Mouse (Mus musculus): ENCODE results near the gene Prss36.

The Prss36 gene

DNA sequence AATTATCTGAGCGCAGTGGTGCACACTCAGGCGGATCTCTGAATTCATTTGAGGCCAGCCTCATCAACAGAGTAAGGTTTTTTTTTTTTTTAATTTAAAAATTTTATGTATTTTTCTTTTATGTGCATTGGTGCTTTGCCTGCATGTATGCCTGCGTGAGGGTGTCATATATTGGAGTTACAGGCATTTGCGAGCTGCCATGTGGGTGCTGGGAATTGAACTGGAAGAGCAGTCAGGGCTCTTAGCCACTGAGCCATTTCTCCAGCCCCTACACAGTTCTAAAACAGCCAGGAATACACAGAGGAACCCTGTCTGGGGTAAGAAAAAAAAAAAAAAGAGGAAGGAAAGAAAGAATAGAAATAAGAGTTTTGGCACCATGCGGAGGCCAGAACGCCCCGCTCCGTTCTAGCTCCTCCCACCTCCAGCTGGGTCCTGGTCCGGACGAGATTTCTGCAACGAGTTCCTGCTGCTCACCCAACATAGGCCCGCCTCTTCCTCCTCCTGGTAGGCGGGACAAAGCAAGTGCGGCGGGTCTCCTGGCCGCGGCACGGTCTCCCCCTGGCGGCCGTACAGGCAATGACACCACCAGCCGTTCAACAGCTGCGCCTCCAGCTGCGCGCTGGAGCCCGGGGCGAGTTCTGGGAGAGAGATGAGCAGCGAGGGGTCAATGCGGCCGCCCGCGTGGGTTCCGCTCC is 11.3 kb downstream of the Prss36 start:
- DNase-seq (ENCODE audit: low spot score): peak; percentile 97

DNA sequence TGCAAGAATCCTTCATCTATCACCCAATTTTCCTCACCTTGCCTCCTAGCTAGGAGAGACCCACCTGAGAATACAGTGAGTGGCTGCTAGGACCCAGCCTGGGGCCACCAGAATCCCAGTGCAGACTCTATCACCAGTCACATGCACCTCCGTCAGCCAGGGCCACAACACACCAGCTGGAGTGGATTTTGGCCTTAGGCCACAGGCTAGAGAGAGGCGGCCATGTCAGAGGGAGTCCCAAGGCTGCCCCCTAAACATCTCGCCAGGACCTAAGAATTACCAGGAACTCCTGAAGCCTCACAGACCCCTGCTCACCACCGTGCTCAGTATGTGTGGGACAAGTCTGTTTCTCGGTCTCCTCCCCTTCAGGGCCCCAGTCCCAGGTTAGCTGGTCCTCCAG is 12.4 kb downstream of the Prss36 start:
- DNase-seq (ENCODE audit: low spot score): no peak

DNA sequence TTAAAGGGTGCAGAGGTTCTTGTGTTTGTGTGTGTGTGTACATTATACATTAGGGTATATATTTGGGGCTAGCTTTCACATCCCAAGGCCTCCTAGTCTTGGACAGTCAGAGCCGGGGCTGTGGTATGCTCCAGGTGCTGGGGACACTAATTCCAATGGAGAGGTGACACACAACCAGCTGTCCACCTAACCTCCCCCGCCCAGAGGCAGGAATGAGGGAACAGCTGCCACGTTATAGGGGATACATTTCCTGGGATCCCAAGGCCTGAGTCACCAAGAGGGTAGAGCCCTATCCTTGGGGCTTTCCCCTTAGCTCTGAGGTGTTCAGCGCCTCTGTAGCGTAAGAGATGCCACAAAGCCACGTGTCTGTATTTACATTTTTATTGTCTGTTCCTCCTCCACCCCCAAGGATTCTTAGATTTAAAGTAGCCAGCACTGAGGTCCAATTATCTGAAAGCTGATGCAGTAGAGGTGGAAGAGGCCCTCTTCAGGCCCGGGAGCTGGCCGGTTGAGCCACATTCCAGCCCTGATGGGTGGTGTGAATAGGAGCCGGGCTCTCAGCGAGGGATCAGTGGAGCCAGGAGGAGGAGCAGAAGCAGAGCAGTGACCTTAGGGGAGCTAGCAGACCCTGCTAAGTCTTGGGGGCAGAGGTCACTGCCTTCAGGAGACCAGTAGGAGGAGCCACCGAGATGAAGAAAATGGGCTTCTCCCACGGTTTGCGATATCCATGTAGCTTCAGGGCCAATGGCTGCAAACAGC is 14.1 kb downstream of the Prss36 start:
- DNase-seq (ENCODE audit: low spot score): no peak

- DNase-seq (ENCODE audit: low spot score): peak; percentile 46
Measured at GRCm38 (mm10) chr7:127931351-127932135, 15.0 kb downstream of the Prss36 start.

DNA sequence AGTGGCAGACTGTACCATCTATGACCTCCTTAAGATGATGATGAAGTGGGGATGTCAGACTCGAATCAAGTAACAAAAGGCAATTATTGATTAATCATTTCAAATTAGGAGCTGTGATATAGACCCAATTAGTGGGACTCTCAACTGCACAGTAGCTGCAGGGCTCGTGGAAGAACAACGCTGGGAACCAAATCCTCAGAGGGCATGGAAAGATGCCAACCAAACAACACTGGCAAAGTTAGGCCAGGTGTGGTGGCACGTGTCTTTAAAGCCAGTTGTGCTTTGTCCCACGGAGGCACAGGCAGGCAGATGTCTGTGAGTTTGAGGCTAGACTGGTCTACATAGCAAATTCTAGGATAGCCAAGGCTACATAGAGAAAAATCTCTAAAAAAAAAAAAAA is 15.9 kb downstream of the Prss36 start:
- no peak for DNase-seq (ENCODE audit: low spot score)

DNA sequence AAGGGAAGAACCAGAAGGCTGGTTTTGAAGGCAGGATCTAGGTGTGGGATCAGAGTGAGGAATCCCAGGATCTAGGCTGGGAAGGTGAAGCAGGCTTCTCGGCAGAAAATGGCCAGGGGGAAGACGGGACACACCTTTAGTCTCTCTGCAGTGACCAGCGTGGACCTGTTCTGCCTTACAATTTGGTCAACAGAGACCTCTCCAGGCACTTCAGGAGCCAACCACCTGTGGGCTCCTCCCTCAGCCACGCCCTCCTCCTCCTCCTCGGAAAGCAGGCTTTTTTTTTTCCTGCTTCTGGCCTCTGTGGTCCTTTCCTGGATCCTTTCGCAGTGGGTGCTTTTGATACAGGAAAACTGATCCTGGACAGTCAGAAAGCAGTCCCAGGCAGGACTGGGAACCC is 16.6 kb downstream of the Prss36 start, which contains the start of gene Prss8:
Gene Prss8, minus strand, starts transcription at position 182 of the 400 bp plus-strand sequence.
- DNase-seq (ENCODE audit: low spot score): no peak

GRCm38 (mm10) chr7:127928596-127928995 is 17.9 kb downstream of the Prss36 start:
- no peak for DNase-seq (ENCODE audit: low spot score)

DNA sequence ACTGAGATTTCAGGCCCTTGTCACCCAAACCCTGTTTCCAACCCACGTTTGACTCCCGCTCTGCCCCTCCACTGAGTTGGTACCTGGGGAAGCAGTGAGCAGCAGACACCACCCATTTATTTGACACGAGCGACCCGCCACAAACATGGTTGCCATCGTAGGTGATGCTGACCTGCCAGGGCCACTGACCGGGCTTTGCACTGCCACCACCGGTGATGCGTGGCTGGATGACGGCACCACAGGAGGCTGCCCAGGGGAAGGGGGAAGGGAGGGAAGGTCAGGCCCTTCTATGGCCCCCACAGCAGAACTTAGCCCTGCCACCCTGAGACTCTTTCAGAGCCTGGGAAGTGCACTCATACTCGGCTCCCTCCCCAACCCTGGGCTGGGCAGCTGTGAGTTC is 18.8 kb downstream of the Prss36 start:
- no peak for DNase-seq (ENCODE audit: low spot score)

DNA sequence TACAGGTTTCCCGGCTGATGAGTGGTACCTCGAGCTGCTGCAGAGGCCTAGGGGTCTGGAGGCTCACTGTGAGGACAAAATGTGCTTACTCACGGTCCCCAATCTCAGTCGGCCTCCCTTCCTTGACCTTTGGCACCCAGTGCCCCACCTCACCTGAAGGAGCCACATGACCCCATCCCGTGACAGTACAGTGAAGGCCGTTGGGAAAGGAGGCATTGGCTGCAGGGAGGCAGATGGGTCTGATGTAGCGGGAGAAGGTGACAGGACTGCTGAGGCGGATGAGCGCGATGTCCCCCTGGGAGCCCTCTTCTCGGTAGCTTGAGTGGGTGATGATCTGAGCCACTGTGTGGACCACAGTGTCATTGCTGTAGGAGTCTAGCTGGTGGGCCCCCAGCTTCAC is 19.7 kb downstream of the Prss36 start:
- no peak for DNase-seq (ENCODE audit: low spot score)

- DNase-seq (ENCODE audit: low spot score): no peak
Measured at GRCm38 (mm10) chr7:127926066-127926465, 20.5 kb downstream of the Prss36 start.

GRCm38 (mm10) chr7:127925252-127925651 is 21.3 kb downstream of the Prss36 start:
- no peak for DNase-seq (ENCODE audit: low spot score)

DNA sequence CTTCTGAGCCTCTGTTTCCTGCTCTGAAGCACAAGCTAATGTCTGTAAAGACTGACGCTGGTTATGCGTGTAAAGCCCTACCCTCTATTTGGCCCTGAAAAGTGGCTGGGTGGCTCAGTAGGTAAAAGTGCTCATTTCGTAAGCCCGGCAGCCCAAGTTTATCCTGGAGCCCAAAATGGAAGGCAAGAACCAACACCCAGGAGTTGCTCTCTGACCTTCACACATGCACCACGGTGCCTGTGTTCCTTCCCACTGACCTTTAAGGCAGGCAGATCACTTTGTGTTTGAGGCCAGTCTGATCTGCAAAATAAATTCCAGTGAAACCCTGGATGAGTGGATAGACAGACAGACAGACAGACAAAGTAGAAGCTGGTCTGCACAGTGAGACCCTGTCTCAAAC is 22.8 kb downstream of the Prss36 start:
- DNase-seq (ENCODE audit: low spot score): no peak

GRCm38 (mm10) chr7:127922451-127923275 is 23.9 kb downstream of the Prss36 start:
- no peak for DNase-seq (ENCODE audit: low spot score)

DNA sequence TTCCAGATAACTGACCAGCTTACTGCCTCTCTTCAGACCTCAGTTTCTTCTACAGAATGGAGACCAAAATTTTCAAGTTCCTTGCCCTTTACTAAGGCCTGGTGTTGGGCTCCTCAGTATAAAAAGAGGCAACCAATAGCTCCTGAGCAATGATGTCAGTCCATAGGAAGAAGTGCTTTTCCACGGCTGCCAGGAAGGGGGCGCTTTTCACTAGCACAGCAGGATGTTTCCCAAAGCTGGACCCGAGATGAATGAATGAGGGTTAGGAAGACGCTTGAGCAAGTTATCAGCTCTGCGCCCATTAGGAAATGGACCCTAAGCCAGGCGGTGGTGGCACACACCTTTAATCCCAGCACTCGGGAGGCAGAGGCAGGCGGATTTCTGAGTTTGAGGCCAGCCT is 25.0 kb downstream of the Prss36 start:
- DNase-seq (ENCODE audit: low spot score): peak; percentile 33

DNA sequence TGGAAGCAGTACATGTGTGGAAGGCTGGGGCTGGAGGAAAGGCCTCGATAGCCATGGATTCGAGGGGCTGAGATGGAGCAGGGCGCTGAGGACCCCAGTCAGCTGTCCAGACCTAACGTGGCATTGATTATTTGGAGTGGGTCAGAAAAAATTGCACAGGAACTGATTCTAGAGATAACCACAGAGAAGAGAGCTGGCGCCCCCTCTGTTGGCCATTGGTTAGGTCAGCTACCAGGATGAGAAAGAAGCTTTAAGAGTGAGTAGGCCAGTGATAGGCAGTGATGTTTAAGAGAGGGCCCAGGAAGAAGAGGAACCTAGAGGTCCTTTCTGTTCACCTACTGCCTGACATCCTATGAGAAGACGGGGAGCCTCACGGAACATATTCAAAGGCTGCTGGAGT is 27.2 kb downstream of the Prss36 start:
- peak; percentile 30 for DNase-seq (ENCODE audit: low spot score)

GRCm38 (mm10) chr7:127918203-127918602 is 28.3 kb downstream of the Prss36 start:
- peak; percentile 41 for DNase-seq (ENCODE audit: low spot score)

DNA sequence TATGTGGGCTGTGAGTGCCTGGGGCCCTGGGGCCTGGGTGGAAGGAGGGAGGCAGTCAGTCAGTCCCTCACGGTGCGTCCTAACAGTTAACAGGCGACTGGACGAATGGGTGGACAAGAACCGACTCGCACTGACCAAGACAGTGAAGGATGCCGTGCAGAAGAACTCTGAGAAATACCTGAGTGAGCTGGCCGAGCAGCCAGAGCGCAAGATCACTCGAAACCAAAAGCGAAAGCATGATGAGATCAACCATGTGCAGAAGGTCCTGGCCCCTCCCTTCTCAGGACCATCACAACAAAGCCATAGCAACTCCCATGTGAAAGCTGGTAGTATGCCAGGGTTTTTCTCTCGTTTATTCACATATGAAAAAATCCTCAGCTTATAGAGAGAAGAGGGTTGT is 31.2 kb downstream of the Prss36 start:
- peak; percentile 79 for DNase-seq (ENCODE audit: low spot score)

GRCm38 (mm10) chr7:127912938-127913337 is 33.6 kb downstream of the Prss36 start:
- DNase-seq (ENCODE audit: low spot score): no peak

DNA sequence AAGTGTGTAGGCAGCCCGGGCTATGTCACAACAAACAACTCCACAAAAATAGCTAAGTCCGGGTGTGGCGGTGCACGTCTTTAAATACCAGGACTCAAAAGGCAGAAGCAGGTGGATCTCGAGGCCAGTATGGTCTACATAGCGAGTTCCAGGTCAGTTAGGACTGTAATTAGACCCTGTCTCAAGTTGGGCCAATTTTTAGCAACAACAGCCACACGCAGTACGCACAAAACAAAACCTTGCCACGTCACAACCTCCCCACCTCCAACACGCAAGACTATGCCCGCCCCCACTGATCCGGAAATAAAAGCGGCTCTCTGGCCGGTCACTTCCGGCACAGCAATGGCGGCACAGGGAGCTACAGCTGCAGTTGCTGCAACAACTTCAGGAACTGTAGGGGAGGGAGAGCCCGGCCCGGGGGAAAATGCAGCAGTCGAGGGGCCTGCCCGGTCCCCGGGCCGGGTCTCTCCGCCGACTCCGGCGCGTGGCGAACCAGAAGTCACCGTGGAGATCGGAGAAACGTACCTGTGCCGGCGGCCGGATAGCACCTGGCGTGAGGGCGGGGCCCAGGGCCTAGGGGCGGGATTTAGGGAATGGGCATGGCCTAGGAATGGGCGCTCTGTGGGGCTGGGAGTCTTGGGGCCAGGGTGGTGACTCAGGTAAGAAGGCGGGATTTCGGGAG is 34.2 kb downstream of the Prss36 start, which contains the start of gene Kat8:
Gene Kat8, plus strand, starts transcription at position 327 of the 682 bp plus-strand sequence.
- peak; percentile 91 for DNase-seq (ENCODE audit: low spot score)

DNA sequence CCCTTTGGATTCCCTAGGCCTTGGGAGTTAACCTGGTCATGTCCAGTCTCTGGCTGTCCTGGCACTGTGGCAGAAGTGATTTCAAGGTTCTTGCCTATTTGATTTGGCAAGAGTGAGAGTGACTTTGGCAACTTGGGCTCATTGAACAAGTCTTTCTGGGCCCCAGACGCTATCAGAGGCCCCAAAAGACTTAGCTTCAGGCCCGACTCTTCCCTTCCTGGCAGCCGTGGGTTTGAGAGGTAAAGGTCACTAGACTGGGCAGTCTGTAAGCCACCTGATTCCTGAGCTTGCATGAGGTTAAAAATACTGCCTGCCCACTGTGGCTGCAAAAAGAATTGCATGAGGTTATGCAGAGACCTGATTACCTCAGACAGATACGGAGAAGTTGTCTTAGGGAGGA is 37.9 kb downstream of the Prss36 start:
- no peak for DNase-seq (ENCODE audit: low spot score)

DNA sequence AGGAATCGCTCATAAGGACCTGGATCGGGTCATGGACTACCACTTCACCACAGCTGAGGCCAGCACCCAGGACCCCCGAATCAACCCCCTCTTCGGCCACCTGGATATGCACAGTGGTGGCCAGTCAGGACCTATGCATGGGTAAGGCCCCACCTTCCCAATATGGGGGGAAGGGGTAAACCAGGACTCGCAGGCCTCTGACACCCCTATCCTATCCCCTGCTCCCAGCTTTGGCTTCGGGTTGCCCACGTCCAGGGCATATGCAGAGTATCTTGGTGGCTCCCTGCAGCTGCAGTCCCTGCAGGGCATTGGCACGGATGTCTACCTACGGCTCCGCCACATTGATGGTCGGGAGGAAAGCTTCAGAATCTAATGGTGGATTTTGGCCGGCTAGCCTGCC is 38.6 kb downstream of the Prss36 start:
- no peak for DNase-seq (ENCODE audit: low spot score)
